Mouse (Mus musculus) bone marrow macrophage, adult 2 months (primary cell): ENCODE measurements at regions not wholly inside any gene's neighbourhood (a gene's known extent, or its start where the extent isn't known, plus 50 kb on each side); places are given as distances from the start of the nearest gene placed in this dataset.

Source experiments
- H3K27ac ChIP-seq: 2 replicates; pipeline ENCODE4 v1.5.1; 2012; ENCODE audit warnings: low read depth, low read length; ENCODE audit not compliant: insufficient read depth
- H3K4me1 ChIP-seq: 2 replicates; pipeline ENCODE4 v1.6.1; 2012; ENCODE audit warnings: low read length; ENCODE audit not compliant: control insufficient read depth, insufficient read depth
- H3K4me3 ChIP-seq: 2 replicates; pipeline ENCODE4 v1.5.1; 2012; ENCODE audit warnings: mild to moderate bottlenecking, low read length, moderate library complexity; ENCODE audit not compliant: insufficient read depth
- CTCF ChIP-seq: IDR thresholded peaks from 2 replicates; pipeline ENCODE4 v1.5.1; 2012; ENCODE audit warnings: low read depth, mild to moderate bottlenecking, low read length, moderate library complexity
- POLR2A ChIP-seq: IDR thresholded peaks from 2 replicates; pipeline ENCODE4 v1.6.1; 2012; ENCODE audit warnings: mild to moderate bottlenecking, low read depth, low read length, borderline replicate concordance

- Histone ChIP-seq H3K27ac (no peak overlapping the region), H3K4me3 (no peak overlapping the region), H3K4me1 (no peaks in the 10 kb centered on the region)
- TF ChIP-seq CTCF (no peak), POLR2A (no peak)
These were observed 81.4 kb downstream of the Mtpn start for GRCm38 (mm10) chr6:35458250-35458649.

GRCm38 (mm10) chr6:35445007-35445406 lies 94.7 kb downstream of the Mtpn start:
- no peak for TF ChIP-seq POLR2A
- no peak for TF ChIP-seq CTCF
- Histone ChIP-seq H3K4me3 (no peak overlapping the region), H3K4me1 (no peaks in the 10 kb centered on the region), H3K27ac (no peak overlapping the region)

GRCm38 (mm10) chr6:35426301-35426700 lies 100.4 kb upstream of the Fam180a start:
- no peak overlapping the region for H3K4me3 ChIP-seq
- H3K4me1 ChIP-seq: peaks cover 22% of the 10 kb centered on the region
- H3K27ac ChIP-seq: no peak overlapping the region
- no peak for TF ChIP-seq POLR2A
- TF ChIP-seq CTCF: no peak

GRCm38 (mm10) chr6:35424521-35424920 lies 98.6 kb upstream of the Fam180a start:
- peaks cover 22% of the 10 kb centered on the region for H3K4me1 ChIP-seq
- no peak for TF ChIP-seq CTCF
- TF ChIP-seq POLR2A: no peak
- no peak overlapping the region; the same call in 1 of the 2 replicates for H3K27ac ChIP-seq
- no peak overlapping the region for H3K4me3 ChIP-seq

GRCm38 (mm10) chr6:35420924-35421323 lies 95.0 kb upstream of the Fam180a start:
- Histone ChIP-seq H3K4me3 (no peak overlapping the region), H3K4me1 (peaks cover 15% of the 10 kb centered on the region), H3K27ac (no peak overlapping the region)
- no peak for TF ChIP-seq CTCF
- no peak for TF ChIP-seq POLR2A

- H3K4me1 ChIP-seq: no peaks in the 10 kb centered on the region
- TF ChIP-seq POLR2A: no peak
- no peak for TF ChIP-seq CTCF
- no peak overlapping the region for H3K4me3 ChIP-seq
- no peak overlapping the region for H3K27ac ChIP-seq
These were observed 79.1 kb upstream of the Fam180a start for GRCm38 (mm10) chr6:35405044-35405443.

- H3K27ac ChIP-seq: no peak overlapping the region
- no peaks in the 10 kb centered on the region for H3K4me1 ChIP-seq
- no peak overlapping the region for H3K4me3 ChIP-seq
- TF ChIP-seq CTCF (no peak), POLR2A (no peak)
These were observed 77.5 kb upstream of the Fam180a start for GRCm38 (mm10) chr6:35403341-35403910.

GRCm38 (mm10) chr6:35395726-35396125 lies 69.8 kb upstream of the Fam180a start:
- H3K4me3 ChIP-seq: no peak overlapping the region
- H3K4me1 ChIP-seq: no peaks in the 10 kb centered on the region
- no peak overlapping the region for H3K27ac ChIP-seq
- TF ChIP-seq POLR2A: no peak
- no peak for TF ChIP-seq CTCF

- no peak overlapping the region for H3K4me3 ChIP-seq
- peaks cover 5% of the 10 kb centered on the region for H3K4me1 ChIP-seq
- no peak for TF ChIP-seq POLR2A
- no peak for TF ChIP-seq CTCF
These were observed 62.9 kb upstream of the Fam180a start for GRCm38 (mm10) chr6:35388827-35389226.

GRCm38 (mm10) chr6:35381536-35381935 lies 55.6 kb upstream of the Fam180a start:
- Histone ChIP-seq H3K4me3 (no peak overlapping the region), H3K27ac (no peak overlapping the region), H3K4me1 (0 out of 2 replicates have a peak, but pooled peaks cover 2% of the 10 kb centered on the region)
- TF ChIP-seq POLR2A (no peak), CTCF (no peak)

More at GRCm38 (mm10) chr6:35388827-35389226, 62.9 kb upstream of the Fam180a start:
- H3K27ac ChIP-seq: no peak overlapping the region
